Mouse (Mus musculus) cerebellum, adult 2 months (tissue): ENCODE measurements around the gene Sntb2. TPM values are rescaled to one million over a fixed set of nuclear protein-coding genes. Genes with fewer than 3 reads are reported as not detected.

ENCODE experiments used
- DNase-seq, 2 experiments: peaks; one replicate each; pipeline ENCODE4 v3.0.0; 2021
- H3K27ac ChIP-seq: fragments of 200-500 bp; 2 replicates; pipeline ENCODE4 v1.5.1; 2012; ENCODE audit warnings: low read length, control low read depth, inconsistent platforms; ENCODE audit not compliant: insufficient read depth
- H3K27me3 ChIP-seq: fragments of 200-500 bp; 2 replicates; pipeline ENCODE4 v1.6.1; 2012; ENCODE audit warnings: inconsistent platforms, mild to moderate bottlenecking, low read length, moderate library complexity; ENCODE audit not compliant: control insufficient read depth, insufficient read depth
- H3K4me1 ChIP-seq: fragments of 200-500 bp; 2 replicates; pipeline ENCODE4 v1.6.1; 2011; ENCODE audit warnings: low read length; ENCODE audit not compliant: control insufficient read depth, insufficient read depth
- H3K4me3 ChIP-seq: fragments of 200-500 bp; replicated peaks from 2 replicates; pipeline ENCODE3; 2011; ENCODE audit warnings: mild to moderate bottlenecking, low read depth, low read length, control low read depth; ENCODE audit not compliant: insufficient read depth
- CTCF ChIP-seq: fragments of 200-500 bp; IDR thresholded peaks from 2 replicates; pipeline ENCODE4 v1.5.1; 2011; ENCODE audit warnings: low read depth, mild to moderate bottlenecking, control low read depth, low read length, moderate library complexity, borderline replicate concordance; ENCODE audit not compliant: insufficient read depth
- POLR2A ChIP-seq: fragments of 200-500 bp; IDR thresholded peaks from 2 replicates; pipeline ENCODE4 v1.6.1; 2011; ENCODE audit warnings: low read length, control low read depth, borderline replicate concordance; ENCODE audit not compliant: insufficient read depth
- WGBS: fragments of 180-500 bp; shearing (Covaris S2); methylation state at CpG from one replicate; pipeline ENCODE4 v1.1.7; 2018; 5-methylcytosine and 5-hydroxymethylcytosine counted together
- polyA plus RNA-seq: library from polyadenylated mRNA; depleted of rRNA; stranded (reverse); fragments of >200 nt; gene quantifications from 2 replicates; pipeline ENCODE4 v1.2.3, GENCODE M21; 2012; rRNA removed

The Sntb2 gene
- polyA plus RNA-seq, 1 experiment = 5.8 TPM

- 98% methylated on average over 4 of the region's 4 CpGs for WGBS
- no peak for DNase-seq
- Histone ChIP-seq H3K4me1 (0 out of 2 replicates have a peak, but pooled peaks cover 2% of the 10 kb centered on the region), H3K4me3 (no peak overlapping the region), H3K27ac (no peak overlapping the region), H3K27me3 (no peaks in the 10 kb centered on the region)
- TF ChIP-seq POLR2A (no peak), CTCF (no peak)
Observed at GRCm38 (mm10) chr8:107049480-107049879, 113.9 kb downstream of the Sntb2 start.

GRCm38 (mm10) chr8:107052046-107052445 is 116.5 kb downstream of the Sntb2 start:
- 96% methylated on average over 8 of the region's 8 CpGs for WGBS
- TF ChIP-seq CTCF (no peak), POLR2A (no peak)
- 0 out of 2 replicates have a peak, but pooled peaks cover 1% of the 10 kb centered on the region for H3K4me1 ChIP-seq
- no peaks in the 10 kb centered on the region for H3K27me3 ChIP-seq
- no peak overlapping the region for H3K27ac ChIP-seq
- no peak for DNase-seq
- no peak overlapping the region for H3K4me3 ChIP-seq

- DNase-seq = peak; percentile 96 to 98
- peak; percentile 74 for TF ChIP-seq POLR2A
- no peak for TF ChIP-seq CTCF
- WGBS = under 1% methylated on average over 88 of the region's 88 CpGs
- H3K27me3 ChIP-seq = no peaks in the 10 kb centered on the region
- H3K4me1 ChIP-seq = 0 out of 2 replicates have a peak, but pooled peaks cover 3% of the 10 kb centered on the region
- peak within 1 kb of the TSS; percentile 43 for H3K27ac ChIP-seq
- H3K4me3 ChIP-seq = peak within 1 kb of the TSS; percentile 79
Observed at GRCm38 (mm10) chr8:107056076-107056972, 120.8 kb downstream of the Sntb2 start, which contains the start of the genes Cog8 and Nip7. TSS of gene Cog8 (minus strand) at chr8:107056689. TSS of gene Nip7 (plus strand) at chr8:107056877.

- H3K27me3 ChIP-seq = no peaks in the 10 kb centered on the region
- WGBS = under 1% methylated on average over 33 of the region's 33 CpGs
- H3K27ac ChIP-seq = no peak overlapping the region
- 0 out of 2 replicates have a peak, but pooled peaks cover 3% of the 10 kb centered on the region for H3K4me1 ChIP-seq
- TF ChIP-seq CTCF (no peak), POLR2A (no peak)
- no peak for DNase-seq
- H3K4me3 ChIP-seq = peak overlapping the region; percentile 68
Observed at GRCm38 (mm10) chr8:107056973-107057369, 121.4 kb downstream of the Sntb2 start.

- no peak for DNase-seq
- no peak overlapping the region for H3K27ac ChIP-seq
- H3K27me3 ChIP-seq = no peaks in the 10 kb centered on the region
- H3K4me3 ChIP-seq = no peak overlapping the region
- H3K4me1 ChIP-seq = no peaks in the 10 kb centered on the region
- no peak for TF ChIP-seq CTCF
- no peak for TF ChIP-seq POLR2A
- 98% methylated on average over 1 of the region's 1 CpGs for WGBS
Observed at GRCm38 (mm10) chr8:107062613-107063012, 127.1 kb downstream of the Sntb2 start.

- no peak for TF ChIP-seq CTCF
- TF ChIP-seq POLR2A = no peak
- Histone ChIP-seq H3K27me3 (no peaks in the 10 kb centered on the region), H3K27ac (no peak within 1 kb of the TSS), H3K4me3 (no peak within 1 kb of the TSS), H3K4me1 (no peaks in the 10 kb centered on the region)
- WGBS = 58% methylated on average over 17 of the region's 17 CpGs
- DNase-seq = no peak
Observed at GRCm38 (mm10) chr8:107065511-107066496, 130.3 kb downstream of the Sntb2 start, which contains the start of gene Tmed6. TSS of gene Tmed6 (minus strand) at chr8:107065644.

Other genes with a start within 250 kb of the Sntb2 start
- 1.5 and 1.7 TPM in 2 replicates for gene Has3, start 65.5 kb upstream of the Sntb2 start, polyA plus RNA-seq
- gene Utp4, start 42.1 kb upstream of the Sntb2 start, polyA plus RNA-seq = 24.7 and 26.3 TPM in 2 replicates
- 111 TPM in 2 replicates for gene Vps4a, start 95.5 kb downstream of the Sntb2 start, polyA plus RNA-seq
- 34.0 and 34.2 TPM in 2 replicates for gene Pdf, start 112.9 kb downstream of the Sntb2 start, polyA plus RNA-seq
- 47.1 and 48.9 TPM in 2 replicates for gene Cog8, start 120.9 kb downstream of the Sntb2 start, polyA plus RNA-seq
- gene Nip7, start 121.1 kb downstream of the Sntb2 start, polyA plus RNA-seq = 44.6 and 51.0 TPM in 2 replicates
- not detected in 2 replicates for gene Tmed6, start 129.9 kb downstream of the Sntb2 start, polyA plus RNA-seq
- 31.7 and 33.3 TPM in 2 replicates for gene Terf2, start 160.8 kb downstream of the Sntb2 start, polyA plus RNA-seq
- 87.2 and 90.3 TPM in 2 replicates for gene Cyb5b, start 214.9 kb downstream of the Sntb2 start, polyA plus RNA-seq